Mouse (Mus musculus) embryonic facial prominence, embryonic 10.5 days (tissue): Measurements from ENCODE around the gene Rgl2. TPM values are rescaled to one million over a fixed set of nuclear protein-coding genes. Genes with fewer than 3 reads are reported as not detected.
A peak's percentile ranks its signal among the peaks of the same experiment; 100 is the strongest.
"Not testable (repeated sequence)": the region's sequence is repeated elsewhere in the genome, so short reads cannot be mapped to it uniquely, and the experiment has no call there.

Source experiments
- DNase-seq: peaks from one replicate; pipeline ENCODE4 v3.0.0-alpha.2; 2017; ENCODE audit warnings: low spot score
- H3K27ac ChIP-seq: fragments of 300-500 bp; sonication (generic); replicated peaks from 2 replicates; pipeline ENCODE4 v1.5.1; 2016; ENCODE audit warnings: mild to moderate bottlenecking
- H3K27me3 ChIP-seq: fragments of 300-500 bp; sonication (generic); replicated peaks from 2 replicates; pipeline ENCODE4 v1.6.1; 2016; ENCODE audit warnings: low read depth, mild to moderate bottlenecking; ENCODE audit not compliant: poor library complexity, severe bottlenecking
- H3K36me3 ChIP-seq: fragments of 300-500 bp; sonication (generic); replicated peaks from 2 replicates; pipeline ENCODE4 v1.6.1; 2016; ENCODE audit warnings: mild to moderate bottlenecking, moderate library complexity
- H3K4me1 ChIP-seq: fragments of 300-500 bp; sonication (generic); 2 replicates; pipeline ENCODE4 v1.6.1; 2016
- H3K4me3 ChIP-seq: fragments of 300-500 bp; sonication (generic); 2 replicates; pipeline ENCODE4 v1.5.1; 2016; ENCODE audit warnings: mild to moderate bottlenecking, moderate library complexity
- H3K9me3 ChIP-seq: fragments of 300-500 bp; sonication (generic); 2 replicates; pipeline ENCODE4 v1.6.1; 2016; ENCODE audit warnings: mild to moderate bottlenecking
- whole genome bisulfite sequencing: fragments of 180-500 bp; shearing (Covaris S2); methylation state at CpG from one replicate; pipeline ENCODE4 v1.1.7; 2016; 5-methylcytosine and 5-hydroxymethylcytosine counted together
- microRNA-seq: library from miRNA; unstranded; fragments of <30 nt; microRNA quantifications from one replicate; pipeline ENCODE4, GENCODE M21; 2017
- polyA plus RNA-seq: library from polyadenylated mRNA; unstranded; fragments of >200 nt; fragmentation: Nextera tagmentation; extraction: Ambion mirVana; gene quantifications from 2 replicates; pipeline ENCODE4 v1.2.1, GENCODE M21; 2016

The Rgl2 gene
- polyA plus RNA-seq, 1 experiment from 2014 or later, result 41.0 TPM

GRCm38 (mm10) chr17:33973572-33973971 lies 44.2 kb downstream of the Rgl2 start:
- Histone ChIP-seq H3K4me3 (no peak overlapping the region), H3K4me1 (peaks cover 10% of the 10 kb centered on the region), H3K27me3 (peaks cover 34% of the 10 kb centered on the region), H3K36me3 (no peaks in the 10 kb centered on the region), H3K9me3 (0 out of 2 replicates have a peak, but pooled peaks cover 3% of the 10 kb centered on the region), H3K27ac (no peak overlapping the region)
- whole genome bisulfite sequencing, result 61% methylated on average over 3 of the region's 3 CpGs
- DNase-seq, result no peak

GRCm38 (mm10) chr17:33977861-33978557 lies 48.7 kb downstream of the Rgl2 start:
- Histone ChIP-seq H3K27ac (peak overlapping the region; percentile 51), H3K9me3 (no peaks in the 10 kb centered on the region), H3K27me3 (peaks cover 58% of the 10 kb centered on the region), H3K36me3 (no peaks in the 10 kb centered on the region), H3K4me1 (peaks cover 38% of the 10 kb centered on the region), H3K4me3 (peak overlapping the region; percentile 60)
- WGBS, result 2% methylated on average over 57 of the region's 57 CpGs
- peak; percentile 28 for DNase-seq

GRCm38 (mm10) chr17:33978631-33979031 lies 49.3 kb downstream of the Rgl2 start:
- Histone ChIP-seq H3K9me3 (no peaks in the 10 kb centered on the region), H3K36me3 (no peaks in the 10 kb centered on the region), H3K27ac (peak overlapping the region; percentile 51), H3K4me1 (peaks cover 38% of the 10 kb centered on the region), H3K4me3 (peak overlapping the region; percentile 60), H3K27me3 (peaks cover 58% of the 10 kb centered on the region)
- WGBS, result under 1% methylated on average over 17 of the region's 17 CpGs
- peak; percentile 64 for DNase-seq

GRCm38 (mm10) chr17:33979512-33980050 lies 50.2 kb downstream of the Rgl2 start:
- no peak for DNase-seq
- Histone ChIP-seq H3K4me1 (peaks cover 38% of the 10 kb centered on the region), H3K36me3 (no peaks in the 10 kb centered on the region), H3K27me3 (peaks cover 58% of the 10 kb centered on the region), H3K9me3 (no peaks in the 10 kb centered on the region), H3K4me3 (no peak overlapping the region), H3K27ac (no peak overlapping the region)
- WGBS, result 72% methylated on average over 6 of the region's 6 CpGs

GRCm38 (mm10) chr17:33980181-33981035 lies 51.1 kb downstream of the Rgl2 start:
- Histone ChIP-seq H3K27me3 (peaks cover 56% of the 10 kb centered on the region), H3K27ac (peak overlapping the region; percentile 90), H3K4me3 (peak overlapping the region; percentile 67; the same call in 1 of the 2 replicates), H3K9me3 (no peaks in the 10 kb centered on the region), H3K4me1 (peaks cover 38% of the 10 kb centered on the region), H3K36me3 (no peaks in the 10 kb centered on the region)
- DNase-seq, result no peak
- 79% methylated on average over 19 of the region's 19 CpGs for WGBS

- H3K4me3 ChIP-seq, result peak overlapping the region; percentile 67
Measured at GRCm38 (mm10) chr17:33981192-33981909, 52.0 kb downstream of the Rgl2 start.

GRCm38 (mm10) chr17:33982136-33982535 lies 52.8 kb downstream of the Rgl2 start:
- peaks cover 38% of the 10 kb centered on the region for H3K27me3 ChIP-seq
- not testable (repeated sequence) for H3K9me3 ChIP-seq, H3K27ac ChIP-seq, H3K36me3 ChIP-seq
- DNase-seq, result peak; percentile 70
- H3K4me1 ChIP-seq, result peaks cover 38% of the 10 kb centered on the region
- 13% methylated on average over 8 of the region's 8 CpGs for WGBS
- peak overlapping the region; percentile 67 for H3K4me3 ChIP-seq

More at GRCm38 (mm10) chr17:33981192-33981909, 52.0 kb downstream of the Rgl2 start:
- 1% methylated on average over 27 of the region's 27 CpGs for WGBS
- peak; percentile 93 for DNase-seq
- H3K9me3 ChIP-seq, H3K36me3 ChIP-seq: not testable (repeated sequence)
- peaks cover 46% of the 10 kb centered on the region for H3K27me3 ChIP-seq
- peak overlapping the region; percentile 90 for H3K27ac ChIP-seq
- H3K4me1 ChIP-seq, result peaks cover 38% of the 10 kb centered on the region

Small RNA genes within 50 kb of the gene (microRNA-seq; reads per million reads assigned to microRNA genes)
- not detected for gene Gm27740

Other genes starting within 250 kb of the Rgl2 start
- 567 and 569 TPM in 2 replicates for gene Hnrnpm, start 242.7 kb upstream of the Rgl2 start, polyA plus RNA-seq
- 28.0 and 28.5 TPM in 2 replicates for gene March2, start 210.9 kb upstream of the Rgl2 start, polyA plus RNA-seq
- 342 and 347 TPM in 2 replicates for gene Rab11b, start 169.0 kb upstream of the Rgl2 start, polyA plus RNA-seq
- 33.4 and 39.0 TPM in 2 replicates for gene Angptl4, start 147.7 kb upstream of the Rgl2 start, polyA plus RNA-seq
- 25.4 and 29.5 TPM in 2 replicates for gene Kank3, start 119.0 kb upstream of the Rgl2 start, polyA plus RNA-seq
- 866 and 898 TPM in 2 replicates for gene Rps28, start 105.0 kb upstream of the Rgl2 start, polyA plus RNA-seq
- 469 and 477 TPM in 2 replicates for gene Ndufa7, start 105.0 kb upstream of the Rgl2 start, polyA plus RNA-seq
- 97.8 and 98.9 TPM in 2 replicates for gene Cd320, start 86.5 kb upstream of the Rgl2 start, polyA plus RNA-seq
- gene Gm7029, start 55.7 kb upstream of the Rgl2 start, polyA plus RNA-seq, result not detected in 2 replicates
- gene Kifc1, start 38.9 kb upstream of the Rgl2 start, polyA plus RNA-seq, result 7.0 and 8.5 TPM in 2 replicates
- gene Platr17, start 24.4 kb upstream of the Rgl2 start, polyA plus RNA-seq, result 0.27 and 0.45 TPM in 2 replicates
- gene Daxx, start 20.1 kb upstream of the Rgl2 start, polyA plus RNA-seq, result 80.0 and 84.9 TPM in 2 replicates
- 9.9 and 11.8 TPM in 2 replicates for gene Tapbp, start 13.6 kb upstream of the Rgl2 start, polyA plus RNA-seq
- 19.6 and 21.1 TPM in 2 replicates for gene Zbtb22, start 13.6 kb upstream of the Rgl2 start, polyA plus RNA-seq
- 233 and 235 TPM in 2 replicates for gene Pfdn6, start 10.8 kb downstream of the Rgl2 start, polyA plus RNA-seq
- gene Wdr46, start 11.1 kb downstream of the Rgl2 start, polyA plus RNA-seq, result 62.1 and 66.0 TPM in 2 replicates
- 3.6 and 4.5 TPM in 2 replicates for gene B3galt4, start 21.9 kb downstream of the Rgl2 start, polyA plus RNA-seq
- gene Vps52, start 26.3 kb downstream of the Rgl2 start, polyA plus RNA-seq, result 48.2 and 51.5 TPM in 2 replicates
- 1,569 and 1,593 TPM in 2 replicates for gene Rps18, start 26.5 kb downstream of the Rgl2 start, polyA plus RNA-seq
- 8.4 and 13.4 TPM in 2 replicates for gene H2-K1, start 70.8 kb downstream of the Rgl2 start, polyA plus RNA-seq
- gene Ring1, start 95.1 kb downstream of the Rgl2 start, polyA plus RNA-seq, result 11.0 and 11.6 TPM in 2 replicates
- gene H2-Ke6, start 98.5 kb downstream of the Rgl2 start, polyA plus RNA-seq, result 41.4 and 44.8 TPM in 2 replicates
- gene Slc39a7, start 102.1 kb downstream of the Rgl2 start, polyA plus RNA-seq, result 167 and 177 TPM in 2 replicates
- gene Rxrb, start 102.3 kb downstream of the Rgl2 start, polyA plus RNA-seq, result 44.7 and 47.9 TPM in 2 replicates
- 1.0 and 1.2 TPM in 2 replicates for gene Col11a2, start 109.9 kb downstream of the Rgl2 start, polyA plus RNA-seq
- 0.31 and 0.69 TPM in 2 replicates for gene H2-Oa, start 162.8 kb downstream of the Rgl2 start, polyA plus RNA-seq
- 4.2 and 4.8 TPM in 2 replicates for gene H2-DMa, start 190.0 kb downstream of the Rgl2 start, polyA plus RNA-seq
- 141 and 144 TPM in 2 replicates for gene Brd2, start 193.1 kb downstream of the Rgl2 start, polyA plus RNA-seq
- 0.17 and 0.28 TPM in 2 replicates for gene H2-DMb2, start 213.8 kb downstream of the Rgl2 start, polyA plus RNA-seq
- gene H2-DMb1, start 223.5 kb downstream of the Rgl2 start, polyA plus RNA-seq, result 0.52 and 0.55 TPM in 2 replicates